Mouse (Mus musculus): Measurements from ENCODE around the gene Kdm4a.

The Kdm4a gene

DNA sequence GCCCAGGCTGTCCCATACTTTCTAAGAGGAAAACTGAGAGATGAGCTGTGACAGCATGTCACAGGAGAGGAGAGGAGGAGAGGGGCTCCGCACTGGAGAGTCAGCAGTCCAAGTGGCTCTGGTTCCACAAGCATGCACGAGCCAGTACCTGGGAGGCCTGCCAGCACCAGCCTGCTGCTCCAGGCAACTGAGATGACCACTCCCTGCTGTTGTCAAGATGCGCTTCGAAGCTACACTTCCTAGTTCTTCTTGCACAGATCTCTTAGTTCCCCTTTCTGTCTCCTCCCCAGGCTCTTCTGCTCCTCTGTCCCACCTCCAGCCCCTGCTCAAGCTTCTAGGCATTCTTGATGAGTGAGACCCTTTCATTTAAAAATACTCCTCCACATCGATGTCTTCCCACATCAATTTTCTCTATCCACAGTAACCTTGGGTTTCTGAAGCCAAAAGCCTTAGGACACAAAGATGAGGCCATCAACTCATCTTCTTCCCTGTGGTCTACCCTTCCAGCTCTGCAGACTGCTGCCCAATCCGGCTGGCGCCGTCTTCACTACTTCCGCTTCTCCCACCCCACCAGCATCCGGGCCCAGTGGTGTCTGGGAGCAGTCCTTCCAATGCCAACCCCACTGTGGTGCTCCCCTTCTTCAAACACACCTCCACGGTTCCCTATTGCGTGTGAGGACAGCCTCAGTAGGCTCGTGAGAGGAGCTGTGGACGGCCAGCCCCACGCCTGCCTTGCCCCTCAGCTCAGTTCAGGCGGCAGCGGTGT, 27.6 kb downstream of the Kdm4a start:
- no peak for DNase-seq

DNA sequence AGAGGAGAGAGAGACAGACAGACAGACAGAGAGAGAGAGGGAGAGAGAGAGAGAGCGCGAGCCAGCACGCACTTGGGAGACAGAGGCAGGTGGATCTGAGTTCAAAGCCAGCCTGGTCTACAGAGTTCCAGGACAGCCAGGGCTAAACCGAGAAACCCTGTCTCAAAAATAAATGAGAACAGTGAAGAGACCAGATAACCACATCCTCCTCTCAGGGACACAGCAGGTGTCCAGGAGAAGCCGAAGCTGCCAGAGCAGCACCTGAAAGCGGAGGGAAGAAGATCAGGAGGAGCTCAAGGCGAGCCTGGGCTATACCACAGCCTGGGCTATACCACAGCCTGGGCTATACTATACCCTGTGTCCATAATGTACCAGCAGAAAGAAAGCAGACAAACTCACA, 29.0 kb downstream of the Kdm4a start:
- no peak for DNase-seq

DNA sequence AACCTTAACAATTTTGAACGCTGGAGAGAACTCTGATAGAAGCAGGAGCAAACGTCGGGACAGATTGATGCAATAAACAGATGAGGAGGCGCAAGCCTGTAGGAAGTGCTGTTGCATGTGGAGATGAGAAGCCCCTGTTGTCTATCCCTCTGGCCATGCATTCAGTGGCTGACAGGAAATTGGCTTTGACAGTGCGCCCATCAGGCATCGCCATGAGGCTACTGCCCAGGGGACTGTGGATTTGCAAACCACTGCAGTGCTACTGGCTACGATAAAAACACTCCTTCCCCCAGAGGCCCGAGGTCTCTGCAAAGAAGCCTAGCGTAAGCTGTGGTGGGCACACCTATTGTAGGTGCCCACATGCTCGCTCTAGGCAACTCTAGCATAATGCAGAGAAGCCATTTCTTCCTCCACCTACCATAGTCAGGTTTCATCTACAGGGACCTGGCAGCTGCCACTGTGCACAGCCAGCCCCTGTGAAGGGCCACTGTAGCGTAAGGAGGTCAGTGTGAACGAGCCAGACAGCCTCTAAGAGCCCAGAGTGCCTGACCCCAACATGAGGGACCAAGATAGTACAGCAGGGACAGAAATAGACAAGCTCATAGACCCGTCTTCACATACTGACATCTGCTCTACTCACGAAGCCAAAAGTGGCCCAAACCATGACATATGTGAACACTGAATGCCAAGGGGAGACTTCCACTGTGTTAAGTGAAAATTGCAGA, 29.7 kb downstream of the Kdm4a start:
- DNase-seq: no peak

DNA sequence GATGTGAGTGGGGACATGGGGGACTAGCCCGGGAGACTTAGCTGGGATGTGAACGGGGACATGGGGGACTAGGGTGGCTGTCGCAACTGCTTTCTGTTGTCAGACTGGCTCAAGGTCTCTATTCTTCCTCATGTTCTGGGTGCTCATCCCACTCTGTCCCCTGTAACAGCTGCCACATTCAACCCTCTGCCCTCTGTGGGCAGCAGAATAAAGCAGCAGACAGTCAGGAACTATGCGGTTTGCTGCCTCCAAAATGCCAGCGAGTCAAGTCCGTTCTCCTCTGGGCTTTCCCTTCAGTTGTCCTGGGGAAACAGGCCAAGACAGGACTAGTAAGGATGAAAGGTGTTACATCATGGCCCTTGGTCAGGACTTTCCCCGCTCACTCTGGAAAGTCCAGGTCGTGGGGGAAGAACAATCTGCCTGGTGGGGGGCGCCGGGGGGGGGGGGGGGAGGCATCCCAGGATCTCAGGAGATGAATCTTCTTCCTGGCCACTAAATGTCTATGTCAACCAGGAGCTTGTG, 30.7 kb downstream of the Kdm4a start:
- peak; percentile 43 for DNase-seq

DNA sequence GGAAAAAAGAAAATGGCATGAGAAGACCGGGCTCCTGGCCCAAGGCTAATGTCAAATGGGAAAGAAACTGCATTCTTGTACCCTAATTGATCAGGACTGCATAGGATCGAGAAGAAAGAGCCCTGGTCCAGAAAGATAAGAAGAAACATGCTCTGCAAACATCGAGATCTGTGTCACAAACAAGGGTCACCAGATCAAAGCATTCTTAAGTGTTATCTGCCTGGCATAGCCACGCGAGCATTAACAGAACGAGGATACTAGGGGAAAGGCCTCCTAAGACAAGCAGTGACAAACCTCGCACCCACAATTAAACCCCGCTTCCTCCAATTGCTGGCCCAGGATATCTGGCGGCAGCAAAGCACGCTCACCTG, 31.5 kb downstream of the Kdm4a start:
- DNase-seq: no peak

DNA sequence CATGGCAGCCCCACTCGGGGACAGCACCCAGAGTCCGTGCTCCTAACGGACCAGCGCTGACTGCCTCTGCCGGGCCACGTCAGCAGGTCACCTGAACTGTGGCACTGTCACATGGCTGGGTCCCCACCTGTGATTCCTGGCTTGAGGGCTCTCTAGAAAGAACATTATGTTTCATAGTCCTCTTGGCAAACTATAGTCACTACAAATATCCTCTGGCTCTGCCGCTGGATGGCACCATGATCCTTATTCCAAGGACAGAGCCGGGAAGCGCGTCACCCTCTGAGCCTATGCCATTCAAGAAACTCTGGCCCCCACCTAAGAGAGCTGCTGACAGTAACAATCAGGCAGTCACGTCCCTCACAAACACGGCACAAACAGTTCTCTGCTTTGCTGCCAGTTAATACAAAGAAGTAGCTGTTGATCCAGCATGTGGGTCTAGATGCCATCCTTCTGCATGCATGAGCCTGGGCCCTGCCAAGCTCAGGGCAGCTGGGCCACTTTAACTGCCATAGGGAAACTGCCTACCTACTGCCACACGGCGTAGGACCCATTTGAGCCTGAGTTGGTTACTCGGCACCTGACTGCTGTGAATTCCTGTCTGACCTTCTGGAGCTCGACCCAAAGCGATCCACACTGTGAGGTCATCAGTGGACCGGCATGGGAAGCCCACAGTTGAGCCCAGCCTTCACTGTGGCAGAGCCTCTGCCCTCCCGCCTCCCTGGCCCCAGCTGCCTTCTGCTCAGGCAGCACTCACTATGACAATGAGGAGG, 32.1 kb downstream of the Kdm4a start:
- DNase-seq: peak; percentile 44

DNA sequence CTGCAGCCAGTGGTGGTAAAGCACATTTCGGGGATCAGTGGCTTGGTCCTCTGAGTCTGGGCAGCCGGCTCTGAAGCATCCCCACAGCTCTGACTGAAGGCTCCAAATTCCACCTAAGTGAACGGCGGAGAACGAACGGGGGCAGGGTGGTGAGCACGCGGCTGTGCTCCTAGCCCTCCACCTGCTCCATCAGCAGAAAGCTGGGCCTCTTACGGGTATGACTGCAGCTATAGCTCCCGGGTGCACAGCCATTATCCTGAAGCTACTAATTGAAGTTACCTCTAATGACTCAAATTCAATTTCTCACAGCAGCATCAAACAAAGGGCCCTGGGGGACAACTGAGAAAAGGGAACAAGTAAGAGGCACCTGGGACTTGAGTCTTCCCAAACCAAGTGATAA, 32.8 kb downstream of the Kdm4a start:
- DNase-seq: no peak

DNA sequence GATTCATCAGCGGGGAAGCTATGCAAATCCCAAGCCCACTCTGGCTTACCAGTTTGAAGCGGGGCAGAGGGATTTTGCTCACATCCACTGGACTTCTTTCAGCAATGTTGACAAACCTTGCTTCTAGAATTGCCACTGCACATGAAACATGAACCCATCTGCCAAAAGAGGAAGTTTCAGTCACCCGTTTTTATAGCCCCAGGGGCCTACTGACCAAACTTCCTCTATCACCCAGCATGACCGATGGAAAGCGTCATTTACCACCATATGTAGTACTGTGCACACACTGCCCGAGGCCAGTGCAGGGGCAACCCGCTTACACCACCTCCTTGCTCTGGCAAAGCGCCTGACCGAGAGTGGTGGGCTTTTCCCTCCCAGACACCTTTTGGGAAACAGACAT, 35.5 kb downstream of the Kdm4a start:
- DNase-seq: peak; percentile 37

DNA sequence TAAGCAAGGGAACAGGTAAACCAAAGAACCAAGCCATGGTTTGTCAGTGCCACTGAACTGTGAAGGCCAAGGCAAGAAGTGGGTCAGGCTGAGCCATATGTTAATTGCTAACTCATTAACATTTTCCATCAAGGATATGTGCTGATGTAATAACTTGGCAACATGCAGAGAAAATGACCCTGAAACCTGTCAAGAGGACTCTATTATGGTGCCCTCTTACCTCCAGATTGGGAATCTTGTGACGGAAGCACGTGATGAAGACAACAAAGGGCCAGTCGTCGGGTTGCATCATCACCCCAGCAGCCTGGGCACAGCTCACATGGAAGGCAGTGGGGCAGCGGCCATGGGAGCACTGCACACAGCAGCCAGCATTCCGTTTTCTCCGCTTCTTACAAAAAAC, 36.2 kb downstream of the Kdm4a start:
- DNase-seq: peak; percentile 94

DNA sequence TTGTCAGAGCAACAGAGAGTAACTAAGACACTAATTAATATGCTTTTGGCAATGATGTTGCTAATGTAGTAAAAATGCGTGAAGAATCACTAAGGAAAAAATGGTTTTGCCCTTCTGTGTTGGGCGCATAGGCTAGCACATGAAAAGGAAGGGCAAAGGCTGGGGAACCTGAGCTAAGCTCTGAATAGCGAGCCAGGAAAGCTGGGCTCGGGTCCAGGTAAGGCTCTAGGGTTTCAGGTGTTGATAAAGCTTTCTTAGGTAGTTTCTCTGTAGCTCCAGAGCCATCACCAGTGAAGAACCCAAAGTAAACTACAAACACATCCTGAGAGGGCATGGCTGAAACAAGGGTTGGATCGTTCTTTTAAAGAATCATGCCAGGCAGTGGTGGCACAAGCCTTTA, 38.3 kb downstream of the Kdm4a start:
- peak; percentile 54 for DNase-seq

DNA sequence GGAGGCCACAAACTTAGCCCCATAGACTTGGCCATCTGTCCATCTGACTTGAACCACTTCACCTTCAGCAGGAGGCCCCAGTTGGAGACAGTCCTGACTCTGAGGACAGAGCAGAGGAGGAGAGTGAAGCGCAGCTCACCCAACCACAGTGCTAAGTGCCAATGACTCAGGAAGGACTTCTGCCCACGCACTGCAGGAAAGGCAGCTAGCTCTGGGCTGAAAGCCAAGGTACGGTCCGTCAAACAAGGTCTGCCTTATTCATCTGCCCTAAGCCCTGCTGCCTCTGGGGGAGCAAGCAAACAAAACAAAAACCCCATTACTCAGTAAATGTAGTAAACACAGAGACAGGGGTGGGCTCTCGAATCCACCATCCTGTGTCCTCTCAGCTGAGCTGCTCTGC, 41.0 kb downstream of the Kdm4a start:
- peak; percentile 91 for DNase-seq

DNA sequence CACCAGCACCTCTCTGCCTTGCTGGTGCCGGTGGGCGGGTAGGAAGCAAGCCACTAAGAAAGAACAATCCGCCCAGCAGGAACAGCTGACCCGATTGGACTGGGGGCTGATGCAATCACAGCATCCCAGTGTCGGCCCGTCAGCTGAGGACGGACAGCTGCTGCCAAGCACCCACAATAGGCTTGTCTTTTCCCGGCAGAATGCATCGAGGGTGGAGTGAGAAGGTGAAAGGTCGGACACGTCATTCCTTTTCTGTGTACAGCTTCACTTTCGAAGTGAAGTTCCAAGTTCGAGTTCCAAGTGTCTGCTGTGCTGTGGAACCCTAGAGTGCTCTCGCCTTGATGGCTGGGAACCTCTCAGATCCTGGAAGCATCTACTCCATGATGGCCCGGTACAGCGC, 42.0 kb downstream of the Kdm4a start:
- no peak for DNase-seq

DNA sequence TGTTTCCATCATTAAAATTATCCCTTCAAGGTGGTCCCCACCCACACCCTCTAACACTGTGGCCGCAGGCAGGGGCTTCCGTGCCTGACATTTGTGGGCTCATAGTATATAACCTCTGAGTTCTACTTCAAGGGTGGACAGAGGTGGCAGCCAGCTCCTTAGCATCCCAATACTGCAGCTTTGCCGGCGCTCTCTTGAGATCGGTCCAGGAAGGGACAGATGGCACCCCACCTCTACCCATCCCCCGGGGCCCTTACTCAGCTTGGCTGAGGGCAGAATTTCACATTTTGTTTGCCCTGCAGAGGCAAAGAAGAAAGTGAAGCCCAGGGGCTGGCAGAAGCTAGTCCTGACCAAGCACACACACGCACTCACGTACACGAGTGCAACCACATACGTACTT, 42.5 kb downstream of the Kdm4a start:
- DNase-seq: no peak

DNA sequence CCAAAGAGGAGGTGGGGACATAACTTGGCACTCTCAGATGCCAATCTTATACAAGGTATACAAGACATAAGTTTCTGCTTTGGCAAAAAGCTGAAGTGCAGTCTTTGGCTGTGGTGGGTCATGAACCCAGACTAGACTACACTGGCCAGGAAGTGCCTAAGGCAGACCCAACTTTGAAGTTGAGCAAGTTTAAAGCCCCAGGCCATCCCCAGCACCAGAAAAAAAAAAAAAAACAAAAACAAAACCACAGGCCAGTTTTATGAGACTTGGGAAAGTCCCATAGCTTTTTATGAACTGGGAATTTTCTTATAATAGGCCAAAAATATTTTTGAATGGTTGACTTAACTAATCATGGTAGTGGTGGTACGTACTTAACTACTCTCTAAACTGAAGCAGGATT, 44.4 kb downstream of the Kdm4a start:
- no peak for DNase-seq

DNA sequence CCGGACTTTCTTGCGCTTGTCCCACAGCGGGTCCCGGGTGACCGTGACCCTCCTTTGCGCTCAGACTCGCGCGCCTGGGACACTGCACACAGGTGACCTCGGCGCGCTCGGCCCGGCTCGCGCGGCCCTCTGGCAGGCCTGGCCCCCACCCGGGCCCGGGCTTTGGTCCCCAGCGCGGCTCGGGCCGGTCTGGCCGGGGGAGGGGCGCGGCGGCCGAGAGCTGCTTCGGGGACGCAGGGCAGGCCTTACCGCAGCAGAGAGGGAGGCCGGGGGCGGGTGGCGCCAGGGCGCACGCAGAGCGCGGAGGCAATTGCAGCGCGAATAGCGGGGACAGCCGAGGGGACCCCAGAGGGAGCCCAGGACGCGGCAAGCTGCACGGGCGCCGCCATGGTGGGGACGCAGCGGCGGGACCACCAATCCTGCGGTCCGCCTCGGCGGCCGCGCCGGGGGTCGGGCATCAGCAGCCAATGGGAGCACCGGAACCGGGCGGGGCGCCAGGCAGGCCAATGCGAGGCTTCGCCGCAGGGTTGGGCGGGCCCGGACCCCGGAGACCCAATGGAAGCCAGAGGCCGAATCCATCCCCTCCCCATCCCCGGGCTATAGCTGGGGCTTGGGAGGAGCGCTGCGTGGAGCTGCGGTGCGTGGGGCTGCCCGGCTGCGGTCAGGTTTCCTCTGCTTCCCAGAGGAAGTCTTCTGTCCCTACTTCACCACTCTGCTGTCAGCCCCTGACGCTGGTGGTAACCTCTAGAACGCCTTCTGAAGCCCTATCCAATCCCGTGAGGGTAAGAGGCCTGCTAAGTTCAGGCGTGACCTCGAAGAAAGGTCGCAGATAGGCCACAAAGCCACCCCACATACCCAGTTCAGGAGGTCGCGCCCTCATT, 45.1 kb downstream of the Kdm4a start, which contains the start of gene St3gal3:
St3gal3 (minus strand) TSS at position 430 of the 881 bp plus-strand sequence.
- peak; percentile 97 for DNase-seq

DNA sequence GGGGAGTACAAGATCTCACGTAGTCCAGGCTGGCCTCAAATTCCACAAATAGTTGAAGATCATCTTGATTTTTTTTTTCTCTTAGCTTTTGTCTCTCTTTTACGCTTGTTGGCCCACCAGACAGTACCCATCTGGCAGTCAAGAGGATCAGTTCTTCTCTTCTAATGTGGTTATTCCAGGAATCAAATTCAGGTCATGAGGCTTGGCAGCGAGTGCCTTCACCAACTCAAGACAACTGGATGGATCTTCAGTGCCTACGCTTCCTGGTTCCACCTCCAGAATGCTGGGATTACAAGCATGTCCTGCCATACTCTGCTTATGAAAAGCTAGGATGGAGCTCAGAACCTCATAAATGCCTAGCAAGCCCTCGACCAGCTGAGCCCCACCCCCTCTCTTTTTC, 48.5 kb downstream of the Kdm4a start:
- DNase-seq: no peak

DNA sequence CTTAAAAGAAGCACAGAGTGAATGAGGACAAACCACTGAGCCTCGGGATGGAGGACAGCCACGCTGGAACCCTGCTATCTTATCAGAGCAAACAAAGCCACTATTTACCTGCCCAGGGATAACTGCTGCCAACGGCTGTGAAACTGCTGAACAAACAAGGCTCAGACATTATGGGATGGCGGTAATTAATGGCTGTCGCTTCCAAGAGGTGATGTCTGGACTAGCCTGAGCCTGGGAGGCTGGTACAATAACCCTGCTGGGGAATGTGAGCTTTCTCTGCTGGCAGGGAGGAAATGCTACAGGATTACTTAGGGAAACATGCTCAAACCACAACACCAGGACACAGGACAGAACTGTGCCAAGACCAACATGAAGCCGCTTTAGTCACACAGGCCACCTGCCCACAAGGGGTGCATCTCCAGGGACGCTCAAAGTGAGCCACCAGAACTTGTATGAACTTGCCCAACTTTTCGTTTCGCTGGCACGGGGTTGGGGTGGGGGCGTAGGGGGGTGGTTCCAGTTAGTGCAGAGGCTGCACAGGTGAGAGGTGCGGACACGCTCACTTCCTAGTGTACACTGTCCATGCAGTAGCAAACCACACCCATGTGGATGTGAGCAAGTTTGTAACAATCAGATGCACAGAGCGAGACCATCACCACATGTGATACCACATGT, 56.7 kb downstream of the Kdm4a start:
- no peak for DNase-seq

DNA sequence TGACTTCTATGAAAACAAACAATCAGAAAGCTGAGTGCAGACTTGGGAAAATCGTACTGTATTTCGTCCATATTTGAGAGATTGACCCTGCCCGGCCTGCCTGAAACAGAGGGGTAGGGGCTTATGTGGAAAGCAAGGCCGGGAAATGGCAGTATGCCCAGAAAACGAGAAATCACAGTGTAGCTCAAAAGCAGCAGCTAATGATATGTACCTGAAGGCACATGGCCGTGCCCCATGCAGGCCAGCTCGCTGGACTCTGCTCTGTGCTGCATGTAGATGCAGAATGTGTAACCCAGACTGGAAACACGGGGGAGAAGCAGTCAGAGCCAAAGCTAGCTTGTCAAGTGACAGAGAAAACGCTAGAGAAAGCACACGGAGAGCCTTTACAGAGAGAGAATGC, 57.8 kb downstream of the Kdm4a start:
- DNase-seq: peak; percentile 63

DNA sequence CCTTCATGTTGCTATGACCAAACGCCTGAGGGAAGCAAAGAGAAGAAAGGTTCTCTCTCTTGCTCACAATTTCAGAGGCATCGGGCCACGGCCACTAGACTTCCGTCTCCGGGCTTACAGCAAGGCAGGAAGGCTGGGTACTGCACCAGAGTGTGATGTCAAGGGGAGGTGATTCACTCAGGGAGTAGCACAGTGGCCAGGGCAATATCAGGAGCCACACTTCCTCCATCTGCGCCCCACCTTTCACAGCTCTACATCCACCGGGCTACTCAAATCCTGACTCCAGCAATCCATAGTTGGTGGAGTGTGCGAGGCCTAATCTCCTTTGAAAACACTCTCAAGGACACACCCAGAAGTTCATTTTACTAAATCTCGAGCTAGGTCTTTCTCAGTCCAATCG, 62.3 kb downstream of the Kdm4a start:
- DNase-seq: no peak

DNA sequence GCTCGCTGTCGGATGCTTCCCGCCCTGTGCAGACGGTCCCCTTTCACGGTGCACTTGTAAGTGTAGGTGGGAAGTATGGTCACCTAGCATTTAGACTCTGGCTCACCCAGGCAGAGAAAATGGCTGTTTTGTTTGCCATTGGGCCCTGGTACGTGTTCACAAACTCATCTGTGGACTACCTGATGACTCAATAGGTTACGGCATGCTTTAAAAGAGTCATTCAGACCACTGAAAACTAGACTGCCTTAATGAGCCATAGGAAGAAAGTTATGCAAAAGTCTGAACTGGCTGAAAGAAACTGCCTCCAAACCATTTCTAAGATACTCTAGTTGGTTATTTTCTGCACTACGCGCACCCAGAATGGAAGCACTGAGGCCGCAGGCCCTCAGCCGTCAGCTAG, 63.7 kb downstream of the Kdm4a start:
- DNase-seq: no peak

DNA sequence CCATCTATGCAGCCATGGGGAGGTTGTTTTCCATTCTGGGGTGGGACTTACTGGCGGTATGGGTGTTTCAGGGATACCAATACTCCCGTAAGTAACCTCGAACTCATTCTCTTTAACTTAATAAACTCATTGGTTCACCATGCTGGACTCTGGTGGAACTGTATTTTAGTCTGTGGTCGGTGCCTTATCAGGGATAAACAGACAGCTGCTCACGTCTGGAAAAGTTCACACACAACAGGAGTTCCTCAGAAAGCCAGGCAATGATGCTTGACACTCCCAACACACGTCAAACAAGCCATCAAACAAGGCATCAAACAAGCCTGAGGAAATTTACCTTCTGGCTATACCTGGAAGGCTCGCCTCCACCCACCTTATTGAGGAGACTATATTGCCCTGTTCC, 64.7 kb downstream of the Kdm4a start:
- DNase-seq: no peak

DNA sequence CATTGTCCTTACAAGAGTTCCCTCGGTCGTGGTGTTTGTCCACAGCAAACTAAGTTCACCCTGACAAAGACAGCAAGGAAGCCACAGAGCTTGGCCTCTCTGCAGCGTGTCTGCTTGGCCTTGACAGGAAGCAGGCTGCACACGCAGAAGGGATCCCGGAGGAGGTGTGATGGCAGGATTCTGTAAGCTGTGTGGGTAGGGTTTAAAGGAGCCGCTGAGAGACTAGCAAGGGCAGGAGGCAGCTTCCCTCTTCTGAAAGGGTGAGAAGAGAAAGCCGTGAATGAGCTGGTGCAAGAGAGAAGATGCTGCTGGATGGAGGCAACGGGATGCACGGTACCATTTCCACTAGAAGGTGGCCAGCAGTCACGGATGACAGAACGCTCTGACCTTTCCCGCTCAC, 67.2 kb downstream of the Kdm4a start:
- no peak for DNase-seq
